Mouse (Mus musculus) right cerebral cortex, postnatal 4 days (tissue): ENCODE data around the gene Stx6.

Experiments used
- DNase-seq: peaks from one replicate; pipeline ENCODE4 v3.0.0-alpha.2; 2022

Gene Stx6

DNA sequence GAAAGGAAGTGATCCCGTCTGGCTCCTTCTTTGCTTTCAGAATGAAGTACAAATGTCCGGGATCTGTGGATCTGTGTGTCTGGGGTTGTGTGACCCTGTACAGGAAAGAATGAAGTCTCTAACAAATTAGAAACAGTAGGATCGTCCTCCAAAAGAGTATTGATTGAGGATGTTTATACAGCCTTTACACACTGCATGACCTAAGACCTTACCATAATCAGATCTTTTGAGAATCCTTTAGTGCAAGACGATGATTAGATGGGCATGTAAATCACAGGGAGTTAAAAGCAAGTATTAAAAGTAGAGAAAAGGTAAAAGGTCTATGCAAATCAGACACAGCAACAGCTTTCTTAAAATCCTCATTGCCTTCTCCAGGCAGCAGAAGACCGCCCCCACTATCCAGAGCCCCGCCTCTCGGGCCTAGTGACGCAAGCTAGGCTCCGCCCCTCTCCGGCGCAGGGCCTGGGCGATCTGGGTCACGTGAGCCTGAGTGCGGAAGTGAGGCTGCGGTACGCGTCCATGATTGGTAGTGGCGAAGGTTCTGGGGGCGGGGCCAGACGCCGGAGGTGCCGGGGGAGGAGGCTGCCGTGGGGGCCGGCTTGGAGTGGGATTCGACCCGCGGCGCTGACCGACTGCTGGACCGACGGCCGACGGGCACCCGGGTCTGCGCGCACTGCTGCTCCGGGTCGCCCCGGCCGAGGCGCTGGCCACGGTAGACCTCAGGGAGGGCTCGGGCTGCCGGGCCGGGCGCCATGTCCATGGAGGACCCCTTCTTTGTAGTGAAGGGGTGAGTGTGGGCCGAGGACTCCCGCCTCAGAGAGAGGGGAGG is at the start of gene Stx6:
TSS of gene Stx6 (plus strand) at position 575 of the 829 bp plus-strand sequence.
- DNase-seq = peak; percentile 97

DNA sequence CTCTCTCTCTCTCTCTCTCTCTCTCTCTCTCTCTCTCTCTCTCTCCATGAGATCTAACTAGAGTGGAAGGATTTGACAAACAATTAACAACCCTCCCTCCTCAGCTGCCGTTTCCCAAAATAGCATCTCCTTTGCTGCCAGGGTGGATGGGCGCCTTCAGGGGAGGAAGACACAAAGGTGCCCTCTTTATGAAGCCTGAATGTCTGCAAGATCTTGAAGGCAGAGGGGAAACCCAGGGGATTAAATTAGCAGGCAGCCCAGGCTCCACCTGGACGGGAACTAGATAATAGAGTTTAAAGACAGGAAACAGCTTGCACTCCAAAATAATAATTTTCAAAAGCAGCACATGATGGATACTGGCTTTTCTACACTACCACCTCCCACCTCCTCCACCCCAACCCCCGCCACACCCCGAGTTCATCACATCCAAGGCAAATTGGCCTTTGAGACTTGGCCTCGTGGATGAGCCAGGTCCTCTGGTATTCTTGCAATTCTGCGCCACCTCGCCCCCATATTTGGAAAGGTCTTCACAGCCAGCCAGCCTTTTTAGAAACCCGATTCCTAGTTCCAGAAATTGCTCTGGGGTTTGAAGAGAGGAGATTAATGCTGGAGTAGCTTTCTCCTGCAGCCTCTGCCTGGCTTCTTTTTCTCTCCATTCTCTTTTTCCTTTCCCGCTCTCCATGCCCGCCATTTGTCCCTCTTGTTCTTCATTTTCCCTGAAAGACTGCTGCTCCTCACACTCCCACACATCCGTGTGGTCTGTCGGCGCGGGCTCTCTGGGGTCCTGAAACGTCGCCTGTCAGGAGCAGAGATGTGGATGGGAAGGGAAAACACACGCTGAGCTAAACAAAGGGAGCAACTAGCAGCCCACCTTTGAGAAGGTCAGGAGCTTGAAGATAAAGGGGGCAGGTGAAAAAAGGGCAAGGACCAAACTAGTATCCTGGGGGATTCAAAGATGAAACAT is 48.8 kb upstream of the Stx6 start:
- DNase-seq = no peak

DNA sequence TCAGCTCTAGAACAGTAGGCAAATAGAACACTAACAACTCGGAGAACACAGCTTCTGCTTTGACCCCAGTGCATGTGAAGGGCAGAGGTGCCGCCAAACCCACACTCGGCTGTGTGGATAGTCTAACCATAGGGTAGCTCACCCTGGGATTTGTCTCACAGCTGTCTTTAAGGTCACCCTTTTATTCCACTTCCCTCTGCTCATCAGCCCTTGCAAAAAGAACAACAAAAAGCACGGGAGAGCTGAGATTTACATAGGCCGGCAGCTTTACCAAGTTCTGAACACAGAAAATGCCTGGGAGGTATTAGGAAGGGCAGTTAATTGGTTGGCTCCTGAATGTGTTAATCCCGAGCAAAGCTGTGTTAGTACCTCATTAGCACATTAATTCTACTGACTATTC is 47.0 kb upstream of the Stx6 start:
- no peak for DNase-seq

DNA sequence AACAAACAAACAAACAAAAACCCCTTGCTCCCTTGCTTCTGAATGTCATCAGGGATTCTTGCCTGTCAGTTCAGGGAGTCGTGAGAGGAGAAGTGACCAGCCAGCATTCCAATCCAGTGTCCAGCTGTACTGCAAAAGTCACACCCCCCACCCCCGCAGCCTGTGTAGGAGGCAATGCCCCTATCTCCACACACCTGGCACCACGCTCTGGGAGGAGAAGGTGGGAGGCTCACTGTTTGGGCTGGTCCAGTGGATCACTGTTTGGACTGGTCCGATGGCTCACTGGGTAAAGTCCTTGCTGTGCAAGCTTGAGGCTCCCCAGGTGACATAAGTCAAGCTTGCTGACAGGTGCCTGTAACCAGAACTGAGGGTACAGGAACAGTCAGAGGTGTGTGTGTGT is 46.4 kb upstream of the Stx6 start:
- DNase-seq = no peak

DNA sequence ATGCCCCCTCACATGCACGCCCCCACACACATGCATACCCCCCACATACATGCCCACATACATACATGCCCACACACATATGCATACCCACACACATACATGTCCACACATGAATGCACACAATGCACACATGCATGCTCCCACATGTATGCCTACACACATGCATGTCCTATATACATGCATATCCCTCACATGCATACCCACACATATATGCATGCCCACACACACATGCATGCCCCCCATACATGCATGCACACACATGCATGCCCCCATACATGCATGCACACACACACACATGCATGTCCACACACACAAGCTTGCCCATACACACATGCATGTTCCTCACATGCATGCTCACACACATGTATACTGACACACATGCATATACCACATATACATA is 45.6 kb upstream of the Stx6 start:
- no peak for DNase-seq

DNA sequence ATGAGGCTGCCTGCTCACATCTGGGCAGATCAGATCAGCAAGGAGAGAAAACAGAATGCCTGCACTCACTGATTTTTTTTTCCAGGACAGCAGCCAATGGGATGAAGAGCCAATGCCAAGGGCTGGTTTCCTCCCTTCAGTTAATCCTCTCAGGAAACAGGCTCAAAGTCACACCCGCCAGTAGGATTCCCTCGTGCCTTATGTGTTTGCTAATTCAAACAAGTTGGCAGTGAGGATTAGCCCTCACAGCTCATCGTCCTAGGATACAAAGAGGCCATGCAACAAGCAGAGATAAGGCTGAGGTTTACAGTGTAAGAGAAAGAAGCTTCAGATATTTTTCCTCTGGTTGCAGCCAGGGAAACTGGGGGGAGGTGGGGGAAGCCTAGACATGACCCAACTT is 44.6 kb upstream of the Stx6 start:
- no peak for DNase-seq

DNA sequence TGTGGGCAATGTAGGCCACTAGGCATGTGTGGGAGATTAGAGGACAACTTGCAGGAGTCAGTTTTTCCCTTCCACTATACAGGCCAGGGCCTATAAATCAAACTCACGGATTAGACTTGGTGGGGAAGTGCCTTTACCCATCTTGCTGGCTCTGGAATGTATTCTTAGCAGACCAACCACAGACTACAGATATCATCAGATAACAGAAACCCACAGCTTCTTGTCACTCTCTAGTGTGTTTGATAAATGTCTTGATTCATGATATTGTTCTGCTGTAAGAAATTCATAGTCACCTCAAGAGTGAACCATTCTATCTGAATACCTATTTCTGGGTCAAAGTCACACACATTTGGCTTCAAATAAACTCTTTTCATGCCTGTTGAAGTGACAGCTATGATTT is 38.8 kb upstream of the Stx6 start:
- no peak for DNase-seq

DNA sequence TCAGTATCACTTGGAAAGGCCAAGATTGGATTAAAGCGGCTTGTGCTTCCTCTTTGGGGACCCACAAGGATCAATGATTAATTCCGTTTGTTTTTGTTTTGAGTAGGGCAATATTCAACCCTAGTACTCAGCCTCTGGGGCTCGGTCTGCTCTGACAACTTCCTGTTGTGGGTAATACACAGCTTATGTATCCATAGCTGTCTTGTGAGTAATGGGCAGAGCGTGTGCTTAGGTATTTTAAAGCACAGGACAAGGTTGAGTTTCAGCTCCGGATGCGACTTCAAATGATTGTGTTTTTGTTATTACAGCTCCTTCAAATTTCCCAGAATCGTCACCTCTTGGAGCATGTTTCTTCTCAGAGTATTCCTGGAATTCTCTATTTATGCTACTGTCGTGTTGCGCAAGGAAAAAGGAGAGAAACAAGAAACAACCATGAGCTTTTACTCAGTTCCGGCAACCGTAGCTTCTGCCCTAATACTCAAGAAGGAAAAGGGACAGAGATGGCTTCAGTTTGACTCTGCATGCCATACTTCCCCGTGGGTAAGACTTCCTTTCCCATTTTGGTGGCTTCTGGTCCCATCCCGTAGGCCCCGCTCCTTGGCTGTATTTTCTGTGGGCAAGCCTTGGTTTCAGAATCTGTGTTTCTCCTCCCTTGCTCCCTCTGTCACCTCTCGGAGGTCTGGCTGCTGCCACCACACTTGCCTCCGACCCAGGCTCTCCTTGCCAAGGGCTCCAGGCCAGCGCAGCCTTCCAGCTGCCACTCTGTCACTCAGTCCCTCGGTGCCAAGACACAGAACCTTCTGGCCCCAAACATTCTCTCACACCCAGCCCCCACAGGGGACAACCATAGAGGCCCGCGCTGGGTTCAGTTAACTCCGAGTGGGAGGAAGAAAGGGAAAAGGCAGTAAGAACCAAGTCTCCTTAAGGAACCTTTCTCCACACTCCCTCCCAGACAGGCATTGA is 36.3 kb upstream of the Stx6 start:
- peak; percentile 41 for DNase-seq

DNA sequence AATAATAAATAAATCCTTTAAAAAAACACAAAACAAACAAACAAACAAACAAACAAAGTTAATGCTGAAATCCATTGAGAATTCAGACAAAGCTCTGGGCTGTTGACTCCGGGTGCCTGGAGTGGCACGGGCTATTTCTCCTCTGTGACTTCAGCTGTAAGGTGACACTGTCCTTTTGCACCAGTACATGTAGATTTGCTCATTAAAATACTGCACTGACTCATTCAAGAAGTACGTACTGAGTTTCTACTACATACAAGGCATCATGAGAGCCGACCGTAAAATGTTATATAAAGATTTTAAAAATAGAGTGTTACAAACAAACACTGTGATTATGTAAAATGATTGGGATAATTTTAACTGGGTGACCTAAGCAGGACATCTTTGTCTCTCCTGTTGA is 34.1 kb upstream of the Stx6 start:
- DNase-seq = no peak

DNA sequence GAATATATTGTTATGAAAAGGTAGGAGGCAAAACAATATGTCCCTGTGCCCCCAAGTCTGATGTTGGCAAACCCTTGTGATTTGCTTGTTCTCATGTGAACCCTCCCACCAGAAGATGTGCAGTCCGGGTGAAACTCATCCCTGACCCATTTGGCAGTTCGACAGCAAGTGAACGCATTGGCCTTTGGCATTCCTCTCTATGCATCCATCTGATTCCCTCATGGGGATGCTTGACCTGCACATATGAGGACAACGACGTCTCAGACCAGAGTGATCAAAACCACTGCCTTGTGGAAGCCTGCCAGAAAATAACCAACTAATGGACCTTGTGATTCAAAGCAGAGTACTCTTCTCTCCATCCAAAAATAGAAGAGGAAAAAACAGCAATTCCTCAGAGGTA is 31.8 kb upstream of the Stx6 start:
- DNase-seq = no peak

DNA sequence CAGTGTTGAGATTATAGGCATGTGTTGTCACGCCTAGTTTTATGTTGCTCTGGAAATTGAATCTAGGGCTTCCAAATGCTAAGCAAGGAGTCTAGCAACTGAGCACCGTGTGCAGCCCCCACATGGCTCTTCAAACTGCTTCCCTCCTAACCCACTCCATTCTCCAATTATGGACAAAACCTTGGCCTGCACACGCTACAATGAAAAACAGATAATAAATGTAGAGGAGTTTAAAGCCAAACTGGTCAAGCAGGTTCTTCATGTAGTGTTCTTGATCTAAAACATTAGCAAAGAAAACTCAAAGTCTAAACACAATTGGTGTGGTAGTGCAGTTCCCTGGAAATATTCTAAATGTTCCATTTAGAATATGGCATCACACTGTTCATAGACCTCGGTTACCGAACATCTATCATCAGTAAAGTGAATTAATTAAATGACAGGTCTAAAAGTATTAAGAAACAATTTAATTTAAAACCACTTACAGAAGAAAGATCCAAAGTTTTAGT is 31.0 kb upstream of the Stx6 start:
- no peak for DNase-seq

DNA sequence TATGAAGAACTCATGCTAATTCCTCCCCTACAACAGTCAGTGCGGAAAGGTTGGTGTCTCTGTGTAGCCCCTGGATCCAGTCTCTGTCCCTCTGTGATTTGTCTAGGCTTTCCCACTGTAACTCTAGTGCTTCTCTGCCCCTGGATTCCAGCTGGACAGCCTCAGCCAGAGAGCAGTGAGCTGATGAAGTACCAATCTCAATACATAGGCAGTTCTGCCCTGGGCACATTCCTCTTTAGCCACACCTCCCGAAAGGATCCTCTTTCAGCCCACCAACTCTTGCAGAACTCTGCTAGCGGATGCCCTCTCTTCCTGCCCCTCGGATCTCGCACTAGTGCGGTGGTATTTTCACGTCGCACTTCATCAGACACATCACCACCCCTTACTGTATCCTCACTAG is 23.6 kb upstream of the Stx6 start:
- no peak for DNase-seq

DNA sequence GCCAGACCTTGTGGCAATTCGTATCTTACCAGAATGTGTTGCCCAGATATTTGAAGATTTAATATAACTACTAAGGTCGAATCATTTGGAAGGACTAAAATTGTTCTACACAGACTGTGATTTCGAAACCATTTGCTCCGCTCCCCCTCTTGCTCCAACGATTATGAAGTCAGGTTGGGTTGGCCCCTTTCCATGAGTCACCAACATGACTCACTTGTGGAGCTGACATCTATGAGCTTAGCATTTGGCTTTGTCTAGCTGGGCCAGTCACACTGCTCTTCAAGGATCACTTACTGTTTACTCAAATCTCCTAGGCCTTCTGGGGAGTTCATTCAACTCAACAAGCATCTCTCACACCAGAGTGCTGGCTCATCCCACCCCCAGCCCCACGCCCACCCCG is 19.7 kb upstream of the Stx6 start:
- DNase-seq = no peak

DNA sequence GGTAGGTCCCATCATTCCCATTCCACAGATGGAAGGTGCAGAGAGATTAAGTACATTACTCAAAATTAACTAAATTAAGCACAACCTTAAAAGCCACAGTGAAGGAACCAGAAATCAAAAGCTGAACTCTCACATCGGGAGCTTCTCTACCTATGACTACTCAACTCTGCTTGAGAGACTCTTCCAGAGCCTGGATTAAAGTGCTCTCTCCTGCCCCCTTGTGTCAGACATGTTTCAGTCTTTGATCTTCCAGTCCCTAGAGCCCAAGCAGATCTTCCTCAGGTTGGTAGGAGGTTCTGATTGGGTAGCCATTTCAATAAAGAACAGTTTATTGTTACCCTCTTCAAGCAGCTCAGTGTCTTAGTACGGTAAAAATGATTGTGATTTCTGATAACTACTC is 18.4 kb upstream of the Stx6 start:
- DNase-seq = peak; percentile 16

DNA sequence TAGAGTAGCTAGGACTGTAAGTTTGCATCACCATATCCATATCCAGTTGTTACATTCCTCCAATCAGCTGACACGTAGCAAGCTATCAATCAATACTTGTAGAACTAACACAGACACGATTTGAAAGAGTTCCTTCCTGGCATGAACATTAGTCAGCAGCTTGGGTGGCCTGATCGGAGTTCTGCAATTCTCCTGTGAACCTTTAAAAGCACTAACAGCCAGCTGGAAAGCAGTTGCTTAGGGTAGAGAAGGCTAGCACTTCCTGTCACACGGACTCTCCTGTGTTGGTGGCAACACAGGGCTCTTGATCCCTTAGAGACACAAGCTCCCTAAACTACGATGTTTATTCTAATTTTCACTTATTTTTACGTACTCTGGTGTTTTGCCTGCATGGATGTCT is 12.9 kb upstream of the Stx6 start:
- no peak for DNase-seq

DNA sequence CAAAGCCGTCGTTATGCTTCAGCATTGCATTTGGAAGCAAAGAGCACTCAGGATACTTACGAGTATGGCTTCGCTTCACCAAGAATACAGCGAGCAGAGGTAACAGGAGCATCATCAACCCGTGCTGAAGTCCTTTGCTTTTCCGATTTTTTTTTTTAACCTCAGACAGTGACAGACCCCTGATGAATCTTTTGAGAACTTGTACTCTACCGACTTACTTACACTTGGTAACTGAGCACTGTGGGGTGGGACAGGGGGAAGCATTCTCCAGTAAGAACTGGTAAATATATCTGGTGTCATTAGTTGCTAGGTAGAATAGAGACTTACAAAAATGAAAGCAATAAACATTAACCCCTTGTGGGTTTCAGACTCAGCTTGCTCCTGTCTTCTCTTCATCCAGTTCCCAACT is 11.9 kb upstream of the Stx6 start, which contains the start of gene Mr1:
TSS of gene Mr1 (minus strand) at position 243 of the 409 bp plus-strand sequence.
- peak; percentile 8 for DNase-seq

DNA sequence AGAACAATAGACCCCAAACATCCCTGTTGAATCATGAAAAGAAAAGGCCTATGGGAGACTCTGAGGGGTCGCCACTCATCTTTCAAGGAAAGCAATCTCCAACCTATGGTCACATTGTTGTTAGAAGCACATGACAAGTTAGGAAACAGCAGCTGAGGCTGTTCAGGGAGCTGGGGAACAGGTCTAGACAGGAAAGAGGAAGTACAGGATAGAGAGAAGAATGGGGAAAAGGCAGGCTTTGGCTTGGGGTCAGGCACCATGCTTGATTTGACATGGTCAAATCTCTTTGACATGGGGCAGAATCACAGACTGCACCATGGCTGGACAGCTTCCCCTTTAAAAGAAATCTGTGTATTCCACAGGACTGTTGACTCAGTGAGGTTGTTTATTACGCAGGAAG is 11.3 kb upstream of the Stx6 start:
- no peak for DNase-seq

DNA sequence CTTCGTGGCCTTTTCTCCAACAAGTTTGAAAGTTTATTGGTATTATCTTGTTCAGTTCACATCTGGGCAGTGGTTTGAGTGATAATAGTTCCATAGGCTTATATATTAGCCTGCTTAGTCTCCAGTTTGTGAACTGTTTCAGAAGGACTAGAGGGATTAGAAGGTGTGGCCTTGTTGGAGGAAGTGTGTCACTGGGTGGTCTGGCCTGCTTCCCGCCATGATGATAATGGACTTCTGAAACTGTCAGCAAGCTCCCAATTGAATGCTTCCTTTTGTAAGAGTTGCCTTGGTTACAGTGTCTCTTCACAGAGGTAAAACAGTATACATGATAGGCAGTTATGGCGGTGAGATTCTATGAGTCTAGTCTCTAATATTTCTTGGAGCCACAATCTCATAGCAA is 9.1 kb upstream of the Stx6 start:
- no peak for DNase-seq

DNA sequence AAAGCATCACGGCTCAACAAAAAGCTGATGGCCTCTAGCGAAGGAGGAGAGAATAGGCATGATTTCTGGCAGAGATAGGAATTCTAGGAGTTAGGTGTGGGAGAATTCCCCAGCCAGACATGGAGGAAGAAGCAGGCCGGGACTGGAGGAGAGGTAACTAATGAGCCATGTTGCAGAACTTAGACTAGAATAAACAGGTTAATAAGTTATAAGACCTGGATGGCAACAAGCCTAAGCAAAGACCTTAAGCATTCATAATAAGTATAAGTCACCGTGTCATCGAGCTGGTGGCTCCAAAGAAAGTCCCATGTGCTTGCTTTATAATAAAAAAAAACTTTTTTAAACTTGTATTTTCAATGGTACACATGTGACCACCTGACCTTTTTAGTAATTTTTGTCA is 7.7 kb upstream of the Stx6 start:
- no peak for DNase-seq

DNA sequence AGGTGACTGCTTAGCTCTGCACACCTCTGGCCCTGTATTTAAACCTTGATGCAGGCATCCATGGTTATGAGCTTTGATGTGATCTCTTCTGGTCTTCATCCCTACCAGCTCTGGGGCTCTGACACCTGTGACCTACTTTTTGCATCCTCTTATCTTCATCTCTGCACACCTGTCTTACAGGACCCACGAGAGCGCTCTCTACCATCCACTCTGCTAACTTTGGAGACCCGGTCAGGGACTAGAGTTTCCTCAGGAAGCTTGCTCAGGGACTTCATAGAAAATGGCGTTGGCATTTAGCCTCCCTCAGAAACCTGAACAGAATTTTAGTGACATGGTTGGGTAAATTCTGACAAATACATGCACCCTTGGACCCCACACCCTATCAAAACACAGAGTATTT is 4.6 kb upstream of the Stx6 start:
- no peak for DNase-seq

DNA sequence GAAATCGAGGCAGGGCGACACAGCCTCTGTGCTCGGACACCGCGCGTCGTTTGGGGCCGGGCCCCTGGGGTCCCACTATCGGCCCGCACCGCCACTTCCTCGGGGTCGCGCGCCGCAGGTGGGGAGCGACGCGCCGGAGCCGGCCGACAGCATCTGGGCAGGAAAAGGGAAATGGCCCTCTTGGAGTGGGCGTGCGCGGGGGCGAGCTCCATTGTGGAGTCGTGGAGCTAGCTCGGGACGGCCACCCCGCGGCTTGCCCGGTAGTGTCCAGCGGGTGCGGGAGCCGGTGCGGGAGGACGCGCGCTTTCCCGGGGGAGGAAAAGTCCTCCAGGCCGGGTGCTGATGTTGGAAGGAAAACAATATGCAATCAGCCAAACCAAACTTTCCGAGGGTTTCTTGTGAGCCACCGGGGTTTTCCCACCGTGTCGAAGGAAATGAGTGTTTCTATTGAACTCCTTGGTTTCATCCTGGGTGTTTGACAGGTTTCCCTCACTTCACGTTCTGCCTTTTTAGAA is 512 bp downstream of the Stx6 start:
- peak; percentile 49 for DNase-seq

DNA sequence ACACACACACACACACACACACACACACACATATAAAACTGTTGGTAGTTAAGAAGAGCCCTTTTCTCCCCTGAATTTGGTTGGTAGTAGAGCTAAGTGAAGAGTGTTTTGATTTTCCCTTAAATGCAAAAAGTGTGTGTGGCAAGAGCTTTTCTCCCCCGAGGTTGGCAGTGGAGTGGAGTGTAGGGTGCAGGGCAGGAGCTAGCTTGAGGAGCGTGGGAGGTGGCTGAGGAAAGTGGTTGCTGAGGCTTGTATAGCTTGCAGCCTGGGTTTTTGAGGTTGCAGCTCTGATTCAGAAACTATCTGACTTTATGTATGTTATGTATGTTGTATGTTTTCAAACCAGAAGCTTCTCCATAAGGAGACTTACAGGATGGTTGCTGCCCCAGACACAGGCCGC is 8.9 kb downstream of the Stx6 start:
- DNase-seq = no peak
